Mouse (Mus musculus) bone marrow macrophage, adult 2 months (primary cell): ENCODE measurements around the gene Tnrc6b.

Source experiments
- CTCF ChIP-seq: IDR thresholded peaks from 2 replicates; pipeline ENCODE4 v1.5.1; 2012; ENCODE audit warnings: low read depth, mild to moderate bottlenecking, low read length, moderate library complexity
- POLR2A ChIP-seq: IDR thresholded peaks from 2 replicates; pipeline ENCODE4 v1.6.1; 2012; ENCODE audit warnings: mild to moderate bottlenecking, low read depth, low read length, borderline replicate concordance

DNA sequence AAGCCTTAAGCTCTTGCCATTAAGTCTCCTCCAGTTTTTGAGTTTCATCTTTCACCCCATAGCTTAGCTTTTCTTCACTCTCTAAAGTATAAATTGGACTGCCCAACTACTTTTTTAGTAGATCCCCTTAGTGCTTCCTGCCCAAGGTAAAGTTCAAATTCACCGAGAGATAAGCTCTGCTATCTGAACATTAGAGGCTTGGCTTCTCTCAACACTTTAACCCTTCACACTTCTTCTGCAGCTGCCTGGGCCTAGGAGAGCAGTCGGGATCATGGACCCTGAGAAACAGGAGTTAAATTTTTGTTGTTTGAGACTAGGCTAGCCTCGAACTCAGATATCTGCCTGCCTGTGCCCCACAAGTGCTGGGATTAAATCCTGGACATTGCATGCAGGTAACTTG lies 120.1 kb downstream of the Tnrc6b start:
- TF ChIP-seq POLR2A (no peak), CTCF (no peak)
